Mouse (Mus musculus): Measurements from ENCODE around the gene Pfdn4.

Gene Pfdn4

GRCm38 (mm10) chr2:170529766-170530165, 33.5 kb downstream of the Pfdn4 start:
- no peak for TF ChIP-seq GATA4 (IDR thresholded peaks at IDR 0.05; ENCODE audit: insufficient replicate concordance, low read length)

- TF ChIP-seq GATA4 (IDR thresholded peaks at IDR 0.05; ENCODE audit: insufficient replicate concordance, low read length): no peak
Observed at GRCm38 (mm10) chr2:170530256-170530655, 34.0 kb downstream of the Pfdn4 start.

- TF ChIP-seq GATA4 (IDR thresholded peaks at IDR 0.05; ENCODE audit: insufficient replicate concordance, low read length): no peak
Observed at GRCm38 (mm10) chr2:170534116-170534802, 38.0 kb downstream of the Pfdn4 start.

- no peak for TF ChIP-seq GATA4 (IDR thresholded peaks at IDR 0.05; ENCODE audit: insufficient replicate concordance, low read length)
Observed at GRCm38 (mm10) chr2:170534803-170535174, 38.6 kb downstream of the Pfdn4 start.

- no peak for TF ChIP-seq GATA4 (IDR thresholded peaks at IDR 0.05; ENCODE audit: insufficient replicate concordance, low read length)
Observed at GRCm38 (mm10) chr2:170535841-170536240, 39.6 kb downstream of the Pfdn4 start.

GRCm38 (mm10) chr2:170539211-170539610, 43.0 kb downstream of the Pfdn4 start:
- TF ChIP-seq GATA4 (IDR thresholded peaks at IDR 0.05; ENCODE audit: insufficient replicate concordance, low read length): no peak

GRCm38 (mm10) chr2:170543625-170544024, 47.4 kb downstream of the Pfdn4 start:
- TF ChIP-seq GATA4 (IDR thresholded peaks at IDR 0.05; ENCODE audit: insufficient replicate concordance, low read length): no peak

GRCm38 (mm10) chr2:170544159-170544558, 47.9 kb downstream of the Pfdn4 start:
- no peak for TF ChIP-seq GATA4 (IDR thresholded peaks at IDR 0.05; ENCODE audit: insufficient replicate concordance, low read length)

GRCm38 (mm10) chr2:170544950-170545349, 48.7 kb downstream of the Pfdn4 start:
- no peak for TF ChIP-seq GATA4 (IDR thresholded peaks at IDR 0.05; ENCODE audit: insufficient replicate concordance, low read length)

GRCm38 (mm10) chr2:170545745-170546144, 49.5 kb downstream of the Pfdn4 start:
- no peak for TF ChIP-seq GATA4 (IDR thresholded peaks at IDR 0.05; ENCODE audit: insufficient replicate concordance, low read length)

GRCm38 (mm10) chr2:170547526-170547925, 51.3 kb downstream of the Pfdn4 start:
- no peak for TF ChIP-seq GATA4 (IDR thresholded peaks at IDR 0.05; ENCODE audit: insufficient replicate concordance, low read length)

GRCm38 (mm10) chr2:170548046-170548445, 51.8 kb downstream of the Pfdn4 start:
- no peak for TF ChIP-seq GATA4 (IDR thresholded peaks at IDR 0.05; ENCODE audit: insufficient replicate concordance, low read length)

GRCm38 (mm10) chr2:170549146-170549545, 52.9 kb downstream of the Pfdn4 start:
- TF ChIP-seq GATA4 (IDR thresholded peaks at IDR 0.05; ENCODE audit: insufficient replicate concordance, low read length): no peak

- no peak for TF ChIP-seq GATA4 (IDR thresholded peaks at IDR 0.05; ENCODE audit: insufficient replicate concordance, low read length)
Observed at GRCm38 (mm10) chr2:170550240-170550639, 54.0 kb downstream of the Pfdn4 start.

GRCm38 (mm10) chr2:170552088-170552487, 55.9 kb downstream of the Pfdn4 start:
- TF ChIP-seq GATA4 (IDR thresholded peaks at IDR 0.05; ENCODE audit: insufficient replicate concordance, low read length): no peak

GRCm38 (mm10) chr2:170563956-170564855, 68.0 kb downstream of the Pfdn4 start:
- no peak for TF ChIP-seq GATA4 (IDR thresholded peaks at IDR 0.05; ENCODE audit: insufficient replicate concordance, low read length)

Data from liver, adult (tissue).